Mouse (Mus musculus) forebrain, postnatal 0 days (tissue): ENCODE measurements around the gene Dclre1b. TPM values are rescaled to one million over a fixed set of nuclear protein-coding genes. Genes with fewer than 3 reads are reported as not detected.

Source experiments
- ATAC-seq: fragments of 200-750 bp; cut with Nextera tagmentation; 2 replicates; pipeline ENCODE4 v1.8.0; 2017; ENCODE audit warnings: mild to moderate bottlenecking, moderate library complexity
- DNase-seq: peaks from one replicate; pipeline ENCODE4 v3.0.0-alpha.2; 2015
- H3K27ac ChIP-seq: fragments of 300-500 bp; sonication (generic); 2 replicates; pipeline ENCODE4 v1.5.1; 2014; ENCODE audit warnings: low read depth, mild to moderate bottlenecking, antibody characterized with exemption, low read length, moderate library complexity, mixed read lengths
- H3K27me3 ChIP-seq: fragments of 300-500 bp; sonication (generic); 2 replicates; pipeline ENCODE4 v1.6.1; 2014; ENCODE audit warnings: mild to moderate bottlenecking, low read length, mixed read lengths; ENCODE audit not compliant: insufficient read depth
- H3K36me3 ChIP-seq: fragments of 300-500 bp; sonication (generic); 2 replicates; pipeline ENCODE4 v1.6.1; 2014; ENCODE audit warnings: mild to moderate bottlenecking, moderate library complexity; ENCODE audit not compliant: insufficient read depth
- H3K4me1 ChIP-seq: fragments of 300-500 bp; sonication (generic); 2 replicates; pipeline ENCODE4 v1.6.1; 2014; ENCODE audit warnings: antibody characterized with exemption; ENCODE audit not compliant: insufficient read depth
- H3K4me2 ChIP-seq: fragments of 300-500 bp; sonication (generic); 2 replicates; pipeline ENCODE4 v1.6.1; 2014; ENCODE audit warnings: low read depth, mild to moderate bottlenecking, moderate library complexity
- H3K4me3 ChIP-seq: fragments of 300-500 bp; sonication (generic); 2 replicates; pipeline ENCODE4 v1.5.1; 2014; ENCODE audit warnings: low read depth, low read length, mixed read lengths
- H3K9ac ChIP-seq: fragments of 300-500 bp; sonication (generic); 2 replicates; pipeline ENCODE4 v1.6.1; 2014; ENCODE audit warnings: mild to moderate bottlenecking
- H3K9me3 ChIP-seq: fragments of 300-500 bp; sonication (generic); 2 replicates; pipeline ENCODE4 v1.6.1; 2016; ENCODE audit warnings: low read length
- CTCF ChIP-seq: sonication (generic); IDR thresholded peaks from 2 replicates; pipeline ENCODE4 v1.5.1; 2016; ENCODE audit warnings: antibody characterized with exemption, control low read depth, low read depth
- WGBS: fragments of 180-500 bp; shearing (Covaris S2); extraction: QIAGEN DNeasy Blood & Tissue Kit; methylation state at CpG from one replicate; pipeline ENCODE4 v1.1.7; 2014; 5-methylcytosine and 5-hydroxymethylcytosine counted together
- polyA plus RNA-seq: library from polyadenylated mRNA; unstranded; fragments of >200 nt; fragmentation: Nextera tagmentation; extraction: Ambion mirVana; gene quantifications from 2 replicates; pipeline ENCODE4 v1.2.1, GENCODE M21; 2015
- total RNA-seq: library from RNA; depleted of rRNA; stranded (reverse); fragments of >200 nt; gene quantifications from 2 replicates; pipeline ENCODE4 v1.2.3, GENCODE M21; 2014; rRNA removed

The Dclre1b gene
- total RNA-seq (5.2 and 5.3 TPM in 2 replicates), polyA plus RNA-seq (13.5 and 20.5 TPM in 2 replicates)

GRCm38 (mm10) chr3:103808891-103809798, at the start of gene Dclre1b, which contains the start of the genes Ap4b1 and Gm43064:
Gene Dclre1b, minus strand, starts transcription at chr3:103809444.
Gene Ap4b1, plus strand, starts transcription at chr3:103809520.
Gene Gm43064, plus strand, starts transcription at chr3:103809573.
- 0 out of 2 replicates have a peak, but pooled peaks cover 7% of the 10 kb centered on the region for H3K4me1 ChIP-seq
- H3K27me3 ChIP-seq, result no peaks in the 10 kb centered on the region
- ATAC-seq, result peak; percentile 98
- H3K9ac ChIP-seq, result peak within 1 kb of the TSS; percentile 86
- under 1% methylated on average over 62 of the region's 70 CpGs for WGBS
- peak; percentile 16; the same call in 1 of the 2 replicates for TF ChIP-seq CTCF
- peak within 1 kb of the TSS; percentile 71 for H3K4me2 ChIP-seq
- H3K9me3 ChIP-seq, result no peaks in the 10 kb centered on the region
- H3K27ac ChIP-seq, result peak within 1 kb of the TSS; percentile 94
- DNase-seq, result peak; percentile 97
- H3K4me3 ChIP-seq, result peak within 1 kb of the TSS; percentile 83
- peaks cover 11% of the 10 kb centered on the region for H3K36me3 ChIP-seq

- Histone ChIP-seq H3K36me3 (no peaks in the 10 kb centered on the region), H3K9me3 (no peaks in the 10 kb centered on the region), H3K4me2 (no peak overlapping the region), H3K9ac (no peak overlapping the region), H3K4me1 (no peaks in the 10 kb centered on the region), H3K27me3 (no peaks in the 10 kb centered on the region), H3K27ac (no peak overlapping the region), H3K4me3 (no peak overlapping the region)
- TF ChIP-seq CTCF, result no peak
- no peak for DNase-seq
- WGBS, result 87% methylated on average over 6 of the region's 6 CpGs
- no peak for ATAC-seq
Measured at GRCm38 (mm10) chr3:103857977-103858563, 48.8 kb upstream of the Dclre1b start.

GRCm38 (mm10) chr3:103857036-103857805, 48.0 kb upstream of the Dclre1b start:
- ATAC-seq (no peak), DNase-seq (no peak)
- TF ChIP-seq CTCF, result no peak
- Histone ChIP-seq H3K27ac (no peak overlapping the region), H3K9me3 (no peaks in the 10 kb centered on the region), H3K4me3 (no peak overlapping the region), H3K4me1 (no peaks in the 10 kb centered on the region), H3K36me3 (no peaks in the 10 kb centered on the region), H3K9ac (no peak overlapping the region), H3K4me2 (no peak overlapping the region), H3K27me3 (no peaks in the 10 kb centered on the region)
- 89% methylated on average over 7 of the region's 7 CpGs for WGBS

- Histone ChIP-seq H3K9ac (no peak overlapping the region), H3K4me2 (no peak overlapping the region), H3K9me3 (no peaks in the 10 kb centered on the region), H3K4me3 (no peak overlapping the region), H3K4me1 (no peaks in the 10 kb centered on the region), H3K27me3 (no peaks in the 10 kb centered on the region), H3K36me3 (no peaks in the 10 kb centered on the region), H3K27ac (no peak overlapping the region)
- WGBS, result 61% methylated on average over 8 of the region's 8 CpGs
- DNase-seq (no peak), ATAC-seq (no peak)
- no peak for TF ChIP-seq CTCF
Measured at GRCm38 (mm10) chr3:103853804-103854203, 44.6 kb upstream of the Dclre1b start.

- H3K4me2 ChIP-seq, result no peak overlapping the region
- WGBS, result 61% methylated on average over 3 of the region's 3 CpGs
- no peak overlapping the region for H3K4me3 ChIP-seq
- peak; percentile 56 for TF ChIP-seq CTCF
- H3K9ac ChIP-seq, result no peak overlapping the region
- ATAC-seq (peak; percentile 53), DNase-seq (peak; percentile 36)
- no peaks in the 10 kb centered on the region for H3K36me3 ChIP-seq
- no peaks in the 10 kb centered on the region for H3K9me3 ChIP-seq
- H3K27me3 ChIP-seq, result no peaks in the 10 kb centered on the region
- no peak overlapping the region for H3K27ac ChIP-seq
- no peaks in the 10 kb centered on the region for H3K4me1 ChIP-seq
Measured at GRCm38 (mm10) chr3:103852565-103853299, 43.5 kb upstream of the Dclre1b start.

GRCm38 (mm10) chr3:103851882-103852281, 42.6 kb upstream of the Dclre1b start:
- Histone ChIP-seq H3K9ac (no peak overlapping the region), H3K4me3 (no peak overlapping the region), H3K27me3 (no peaks in the 10 kb centered on the region), H3K36me3 (no peaks in the 10 kb centered on the region), H3K27ac (no peak overlapping the region), H3K9me3 (no peaks in the 10 kb centered on the region), H3K4me2 (no peak overlapping the region), H3K4me1 (no peaks in the 10 kb centered on the region)
- no peak for TF ChIP-seq CTCF
- ATAC-seq (no peak), DNase-seq (no peak)
- 91% methylated on average over 8 of the region's 8 CpGs for WGBS
